25 mouse cellular contexts compared by ENCODE assay signal in the genomic region with DNA sequence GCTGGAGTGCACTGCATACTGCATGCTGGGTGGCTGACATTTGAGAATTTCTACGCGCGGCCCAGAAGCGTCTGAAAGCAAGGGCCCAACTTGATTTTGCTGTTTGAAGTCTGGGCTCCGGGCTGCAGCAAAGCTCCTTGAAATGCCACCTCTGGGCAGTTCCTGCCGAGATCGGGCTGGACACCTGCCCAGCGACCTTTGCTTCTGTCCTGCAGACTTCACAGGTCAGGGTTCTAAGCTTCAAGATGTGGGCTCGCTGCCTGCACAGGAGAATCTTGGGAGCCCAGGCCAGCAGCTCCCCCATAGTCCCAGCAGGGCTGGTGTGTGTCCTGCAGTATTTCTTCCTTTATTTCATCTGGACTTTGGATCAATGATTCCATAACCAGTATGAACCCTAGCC. TPM values are rescaled to one million over a fixed set of nuclear protein-coding genes. Genes with fewer than 3 reads are reported as not detected.
"Had no signal": no experiment of that assay in that cellular context is flagged by ENCODE, and none has a peak within 500 bp of the region (broad histone marks: within the 10 kb centered on the region; RNA-seq: fewer than 3 reads in every experiment).

No protein-coding gene starts in this region.

- H3K4me3 ChIP-seq: intestine, embryonic 15.5 days; limb, embryonic 10.5 days; limb, embryonic 13.5 days; liver, embryonic 12.5 days; liver, embryonic 15.5 days; lung, embryonic 15.5 days; megakaryocyte, embryonic 14.5 days; midbrain, embryonic 10.5 days; midbrain, embryonic 13.5 days; myocyte; neural tube, embryonic 13.5 days had no signal

- DNase-seq: layer of hippocampus, adult 9-11 months; liver; lung, adult 18-20 months; lung, postnatal 10 days; lung, postnatal 36 days; thymus, adult 2 months; thymus, postnatal 14 days; thymus, postnatal 4 days had no signal

- H3K9ac ChIP-seq: intestine, embryonic 15.5 days; limb, embryonic 13.5 days; liver, embryonic 12.5 days; liver, embryonic 15.5 days; lung, embryonic 15.5 days; midbrain, embryonic 13.5 days; neural tube, embryonic 13.5 days had no signal

- H3K36me3 ChIP-seq: intestine, embryonic 15.5 days; limb, embryonic 10.5 days; limb, embryonic 13.5 days; liver, embryonic 12.5 days; liver, embryonic 15.5 days; lung, embryonic 15.5 days; midbrain, embryonic 10.5 days; midbrain, embryonic 13.5 days; neural tube, embryonic 13.5 days had no signal

- H3K27me3 ChIP-seq: intestine, embryonic 15.5 days; liver, embryonic 12.5 days; liver, embryonic 15.5 days; lung, embryonic 15.5 days; megakaryocyte, embryonic 14.5 days had no signal

- H3K27ac ChIP-seq: intestine, embryonic 15.5 days; kidney, postnatal 0 days; limb, embryonic 10.5 days; limb, embryonic 13.5 days; liver, embryonic 12.5 days; liver, embryonic 15.5 days; lung, embryonic 15.5 days; midbrain, embryonic 10.5 days; midbrain, embryonic 13.5 days; neural tube, embryonic 13.5 days had no signal

- H3K9me3 ChIP-seq: intestine, embryonic 15.5 days; limb, embryonic 10.5 days; limb, embryonic 13.5 days; liver, embryonic 12.5 days; liver, embryonic 15.5 days; lung, embryonic 15.5 days; megakaryocyte, embryonic 14.5 days; midbrain, embryonic 10.5 days; midbrain, embryonic 13.5 days; neural tube, embryonic 13.5 days had no signal

- H3K4me1 ChIP-seq: intestine, embryonic 15.5 days; limb, embryonic 10.5 days; limb, embryonic 13.5 days; liver, embryonic 12.5 days; liver, embryonic 15.5 days; lung, embryonic 15.5 days; megakaryocyte, embryonic 14.5 days; neural tube, embryonic 13.5 days had no signal

- H3K4me2 ChIP-seq: intestine, embryonic 15.5 days; limb, embryonic 13.5 days; liver, embryonic 12.5 days; liver, embryonic 15.5 days; lung, embryonic 15.5 days; midbrain, embryonic 13.5 days; neural tube, embryonic 13.5 days had no signal

- ATAC-seq: intestine, embryonic 15.5 days; liver, embryonic 12.5 days; midbrain, embryonic 16.5 days had no signal

RNA-seq across cellular contexts. Expression of gene A230072I06Rik, which starts 57.1 kb away (rescaled TPM):
- total RNA-seq: layer of hippocampus, adult 18-20 months; left cerebral cortex, adult 18-20 months had no signal
- polyA plus RNA-seq: intestine, embryonic 15.5 days; kidney, postnatal 0 days; limb, embryonic 10.5 days; limb, embryonic 13.5 days; liver, embryonic 12.5 days; liver, embryonic 15.5 days; lung, embryonic 15.5 days; midbrain, embryonic 10.5 days; midbrain, embryonic 16.5 days; myocyte; neural tube, embryonic 13.5 days; small intestine, adult 2 months; spleen, adult 2 months; thymus, adult 2 months had no signal
